Mouse (Mus musculus) CH12.LX (cell line): Measurements from ENCODE around the gene Jagn1.

ENCODE experiments used
- CHD2 ChIP-seq: IDR thresholded peaks from 2 replicates; pipeline ENCODE4 v1.6.1; 2011; ENCODE audit warnings: low read length, improper control_type of control experiment
- CTCF ChIP-seq, 2 experiments: IDR thresholded peaks in 1 of 2; conservative IDR thresholded peaks in 1 of 2; 2 replicates each; pipeline ENCODE4 v1.5.1; 2011 to 2012; ENCODE audit warnings: low read depth in 2 of 2, low read length in 2 of 2, improper control_type of control experiment in 1 of 2, inconsistent platforms in 1 of 2, mild to moderate bottlenecking in 1 of 2, moderate library complexity in 1 of 2
- EP300 ChIP-seq: IDR thresholded peaks from 2 replicates; pipeline ENCODE4 v1.6.1; 2011; ENCODE audit warnings: low read length, improper control_type of control experiment
- POLR2A ChIP-seq: IDR thresholded peaks from 2 replicates; pipeline ENCODE4 v1.6.1; 2011; ENCODE audit warnings: low read depth, mild to moderate bottlenecking, improper control_type of control experiment, low read length
- SMC3 ChIP-seq: IDR thresholded peaks from 2 replicates; pipeline ENCODE4 v1.6.1; 2011; ENCODE audit warnings: low read depth, low read length, improper control_type of control experiment
- TBP ChIP-seq: conservative IDR thresholded peaks from 2 replicates; pipeline ENCODE4 v1.6.1; 2011; ENCODE audit warnings: low read depth, low read length, improper control_type of control experiment
- USF1 ChIP-seq: IDR thresholded peaks from 2 replicates; pipeline ENCODE4 v1.6.1; 2014; ENCODE audit warnings: low read depth, mild to moderate bottlenecking, inconsistent platforms, low read length, improper control_type of control experiment
- ZKSCAN1 ChIP-seq: IDR thresholded peaks from 2 replicates; pipeline ENCODE4 v1.6.1; 2012; ENCODE audit warnings: low read depth, inconsistent platforms, low read length, improper control_type of control experiment, borderline replicate concordance
- ZNF384 ChIP-seq: IDR thresholded peaks from 2 replicates; pipeline ENCODE4 v1.6.1; 2012; ENCODE audit warnings: low read depth, low read length, improper control_type of control experiment, inconsistent platforms

- no peak for TF ChIP-seq ZKSCAN1
- no peak for TF ChIP-seq POLR2A
- no peak for TF ChIP-seq USF1
- TF ChIP-seq CTCF (conservative IDR thresholded peaks at IDR 0.05 in 1 of 2, IDR thresholded peaks at IDR 0.05 in 1 of 2; ENCODE audit: low read depth in 2 of 2, low read length in 2 of 2): no peak
- no peak for TF ChIP-seq TBP
- no peak for TF ChIP-seq EP300
- no peak for TF ChIP-seq SMC3
- no peak for TF ChIP-seq ZNF384
- no peak for TF ChIP-seq CHD2
These were observed 29.7 kb downstream of the Jagn1 start for GRCm38 (mm10) chr6:113472061-113472460.
